Mouse (Mus musculus): ENCODE measurements at regions not wholly inside any gene's neighbourhood (a gene's known extent, or its start where the extent isn't known, plus 50 kb on each side); places are given as distances from the start of the nearest gene placed in this dataset.

GRCm38 (mm10) chr17:51683318-51683717 is 149.8 kb downstream of the Satb1 start:
- no peak for DNase-seq (ENCODE audit: low spot score)

DNA sequence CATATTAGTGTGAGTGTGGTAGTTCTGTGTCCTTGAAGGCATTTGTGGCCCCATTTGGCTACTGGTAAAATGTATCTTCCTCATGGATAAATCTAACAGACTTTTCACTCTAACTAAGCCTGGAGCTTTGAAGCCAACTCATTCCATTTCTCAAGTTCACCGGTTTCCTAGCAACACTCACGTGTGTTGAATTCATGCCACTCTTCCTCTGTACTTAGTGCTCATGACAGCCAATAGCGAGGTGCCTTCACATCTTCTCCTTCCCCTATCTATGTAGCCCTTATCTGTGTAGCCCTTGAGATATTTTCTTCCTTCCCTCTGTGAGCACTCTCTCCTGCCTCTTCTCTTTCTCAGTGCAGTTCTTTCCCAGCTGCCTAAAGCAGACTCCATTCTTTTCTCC is 150.7 kb downstream of the Satb1 start:
- DNase-seq (ENCODE audit: low spot score) = no peak

DNA sequence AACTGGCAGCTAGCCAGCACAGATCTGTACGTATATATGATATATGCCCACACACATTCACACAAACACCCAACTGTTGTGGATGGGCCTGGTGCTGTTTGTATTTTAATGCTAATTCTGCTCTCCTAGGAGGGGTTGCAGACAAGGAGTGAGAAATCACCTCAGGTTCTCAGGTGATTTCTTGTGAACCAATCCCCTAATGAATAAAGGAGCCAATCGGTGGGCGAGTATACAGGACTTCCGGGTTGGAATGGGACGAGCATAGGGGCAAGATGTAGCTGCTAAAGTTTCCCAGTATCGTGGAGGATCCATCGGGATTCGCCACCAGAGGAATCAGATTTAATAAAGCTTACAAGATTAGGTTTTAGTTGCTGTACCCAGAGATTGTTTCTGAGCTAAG is 155.6 kb downstream of the Satb1 start:
- no peak for DNase-seq (ENCODE audit: low spot score)

DNA sequence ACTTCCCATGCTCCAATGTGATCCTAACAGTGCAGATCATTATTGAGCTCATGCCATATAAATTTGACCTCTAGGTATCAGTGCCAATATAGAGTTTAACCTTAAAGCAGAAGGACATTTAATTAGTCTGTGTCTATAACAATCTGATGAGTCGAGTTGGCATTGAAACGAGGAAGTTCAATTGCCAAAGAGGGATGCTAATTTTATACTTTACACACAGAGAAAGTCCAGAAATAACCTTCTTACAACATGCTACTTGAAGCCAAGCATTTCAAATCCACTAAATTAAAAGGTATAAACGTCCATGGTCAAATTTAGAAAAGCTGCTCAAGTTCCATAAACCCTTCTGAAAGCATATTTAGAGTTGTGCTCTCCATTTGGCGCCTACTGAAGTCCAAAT is 174.7 kb downstream of the Satb1 start:
- no peak for DNase-seq (ENCODE audit: low spot score)

DNA sequence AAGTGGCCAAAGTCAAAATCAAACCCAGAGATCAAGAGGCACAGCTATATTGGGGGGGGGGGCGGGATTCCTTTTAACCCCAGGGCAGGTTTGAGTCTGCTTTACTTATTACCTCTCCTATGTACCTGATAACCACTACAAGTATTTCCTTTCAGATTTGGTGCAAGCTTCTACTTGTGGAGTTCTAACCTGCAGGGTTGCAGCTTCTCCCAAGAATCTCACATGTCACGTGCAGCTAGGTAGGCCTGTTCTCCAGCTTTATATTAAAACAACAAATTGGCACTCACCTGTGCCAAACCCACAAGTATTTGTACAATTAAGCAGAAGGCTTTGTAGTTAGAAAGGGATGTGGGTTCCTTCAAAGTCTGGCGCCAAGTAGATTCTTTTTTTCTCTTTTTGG is 179.2 kb downstream of the Satb1 start:
- DNase-seq (ENCODE audit: low spot score) = no peak

- no peak for DNase-seq (ENCODE audit: low spot score)
Measured at GRCm38 (mm10) chr17:51651880-51652279, 181.2 kb downstream of the Satb1 start.

DNA sequence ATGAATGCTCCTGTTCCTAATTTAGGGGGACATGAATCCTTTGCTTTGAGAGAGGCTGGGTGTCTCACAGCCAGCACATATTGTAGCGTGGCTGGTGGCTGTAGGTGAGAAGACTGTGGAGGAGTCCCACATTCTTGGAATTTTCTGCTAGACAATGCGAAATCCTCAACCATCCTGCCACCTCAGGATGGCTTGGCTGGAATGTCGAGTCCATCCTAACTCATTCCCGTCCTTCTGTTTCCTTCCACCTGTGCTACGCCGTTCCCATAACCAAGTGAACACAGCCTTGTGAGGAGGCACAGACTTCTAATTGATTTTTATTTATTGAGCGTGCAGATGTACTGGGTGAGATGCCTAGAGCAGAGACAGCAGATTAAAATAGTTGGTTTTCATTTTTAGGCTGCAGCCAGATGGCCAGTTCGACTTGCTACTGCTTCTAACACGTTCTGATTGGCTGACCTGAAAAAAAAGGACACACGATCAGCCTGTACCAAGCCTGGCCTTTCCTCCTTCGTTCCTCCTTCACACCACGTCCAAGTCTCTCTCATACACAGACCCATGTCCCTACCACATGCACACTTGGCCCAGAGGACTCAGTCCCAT is 183.8 kb downstream of the Satb1 start:
- no peak for DNase-seq (ENCODE audit: low spot score)

GRCm38 (mm10) chr17:51646416-51646815 is 186.7 kb downstream of the Satb1 start:
- DNase-seq (ENCODE audit: low spot score) = no peak

DNA sequence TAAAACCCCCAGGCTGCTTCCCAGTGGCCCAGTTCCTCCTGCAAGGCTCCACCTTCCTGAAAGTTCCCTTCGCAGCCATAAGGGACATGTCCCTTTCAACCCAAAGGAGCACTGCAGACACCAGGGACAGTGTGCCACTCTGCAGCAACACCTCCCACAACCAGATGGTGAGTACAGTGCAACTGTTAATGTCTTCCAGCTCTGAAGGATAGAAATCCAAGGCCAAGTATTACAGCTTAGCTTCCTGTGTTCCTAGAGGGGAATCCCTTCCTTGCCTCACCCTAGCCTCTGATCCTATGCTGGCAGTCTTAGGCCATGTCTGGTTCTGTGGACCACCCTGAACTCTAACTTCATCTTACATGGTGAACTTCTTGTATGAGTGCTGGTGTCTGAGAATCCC is 187.2 kb downstream of the Satb1 start:
- DNase-seq (ENCODE audit: low spot score) = no peak

DNA sequence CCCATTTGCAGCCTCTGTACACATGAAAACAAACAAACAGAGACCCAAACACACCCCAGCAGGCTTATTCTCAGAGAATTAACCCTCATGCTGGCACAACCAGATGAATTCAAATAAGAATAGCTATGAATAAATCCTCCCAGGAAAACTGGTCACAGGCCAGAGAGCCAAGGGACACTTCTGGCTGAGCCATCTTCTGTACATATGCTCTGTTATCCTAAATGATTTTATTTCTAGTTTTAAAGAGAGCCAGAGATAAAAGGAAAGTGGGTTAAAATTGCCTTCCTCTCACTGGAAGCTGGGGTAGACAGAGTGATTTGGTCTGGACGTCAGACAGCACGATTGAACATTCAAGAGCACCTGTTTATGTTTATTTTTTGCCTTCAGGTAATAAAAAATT is 190.4 kb downstream of the Satb1 start:
- DNase-seq (ENCODE audit: low spot score) = no peak

DNA sequence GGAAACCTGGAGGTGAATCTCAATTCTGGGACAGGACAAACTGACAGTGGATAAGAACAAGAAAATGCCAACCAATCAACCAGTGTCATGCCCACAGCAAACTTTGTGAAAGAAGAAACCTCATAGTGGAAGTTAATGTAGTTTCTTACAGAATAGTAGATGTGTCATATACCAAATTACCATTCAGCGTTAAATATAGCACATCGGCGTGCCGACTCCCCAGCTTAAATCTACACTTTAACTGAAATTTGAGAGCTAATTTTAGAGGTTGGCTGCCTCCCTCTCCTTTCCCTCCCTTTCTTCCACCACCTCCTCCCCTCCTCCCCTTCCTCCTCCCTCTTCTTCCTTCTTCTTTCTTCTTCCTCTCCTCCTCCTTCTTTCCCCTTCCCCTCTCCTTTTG is 197.2 kb downstream of the Satb1 start:
- no peak for DNase-seq (ENCODE audit: low spot score)

DNA sequence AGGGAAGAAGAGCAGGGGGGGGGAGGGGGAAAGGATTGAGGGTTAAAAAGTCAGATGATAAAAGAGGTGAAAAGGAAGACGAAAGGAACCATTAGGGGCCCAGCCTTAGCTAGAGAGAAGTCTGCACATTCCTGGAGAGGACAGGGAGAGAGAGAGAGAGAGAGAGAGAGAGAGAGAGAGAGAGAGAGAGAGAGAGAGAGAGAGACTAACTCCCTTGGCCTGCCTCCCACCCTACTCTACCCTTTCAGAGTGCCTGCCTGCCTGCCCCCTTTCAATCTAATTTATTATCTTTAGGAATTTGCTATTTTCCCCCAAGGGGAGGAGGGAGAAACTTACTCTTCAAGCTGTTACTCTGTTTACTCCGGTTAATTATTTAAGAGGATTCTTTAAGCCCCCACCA is 201.5 kb downstream of the Satb1 start:
- no peak for DNase-seq (ENCODE audit: low spot score)

DNA sequence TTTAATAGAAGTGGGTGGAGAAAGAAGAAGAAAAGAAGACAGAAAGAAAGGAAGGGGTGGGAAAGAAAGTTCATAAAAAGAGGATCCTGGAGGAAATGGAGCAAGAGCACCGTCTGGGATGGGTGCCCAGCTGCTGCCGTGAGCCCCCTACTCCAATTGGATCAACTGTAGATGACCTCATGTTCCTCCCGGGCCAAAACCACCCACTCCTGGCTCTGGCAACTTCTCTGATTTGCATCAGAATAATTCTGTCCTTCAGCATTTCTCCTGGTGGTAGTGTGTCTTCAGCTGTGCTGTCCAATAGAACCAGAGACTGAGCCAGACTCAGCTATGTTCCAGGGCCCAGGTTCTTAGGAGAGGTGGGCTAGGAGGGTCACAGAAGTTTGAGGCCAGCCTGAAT is 212.6 kb downstream of the Satb1 start:
- DNase-seq (ENCODE audit: low spot score) = no peak

- DNase-seq (ENCODE audit: low spot score) = no peak
Measured at GRCm38 (mm10) chr17:51585263-51585662, 247.8 kb downstream of the Satb1 start.

GRCm38 (mm10) chr17:51583984-51584880 is 248.9 kb downstream of the Satb1 start:
- no peak for DNase-seq (ENCODE audit: low spot score)

- DNase-seq (ENCODE audit: low spot score) = no peak
Measured at GRCm38 (mm10) chr17:51583277-51583676, 249.8 kb downstream of the Satb1 start.

GRCm38 (mm10) chr17:51555854-51556253 is 277.2 kb downstream of the Satb1 start:
- DNase-seq (ENCODE audit: low spot score) = no peak

GRCm38 (mm10) chr17:51554446-51554845 is 278.6 kb downstream of the Satb1 start:
- no peak for DNase-seq (ENCODE audit: low spot score)

DNA sequence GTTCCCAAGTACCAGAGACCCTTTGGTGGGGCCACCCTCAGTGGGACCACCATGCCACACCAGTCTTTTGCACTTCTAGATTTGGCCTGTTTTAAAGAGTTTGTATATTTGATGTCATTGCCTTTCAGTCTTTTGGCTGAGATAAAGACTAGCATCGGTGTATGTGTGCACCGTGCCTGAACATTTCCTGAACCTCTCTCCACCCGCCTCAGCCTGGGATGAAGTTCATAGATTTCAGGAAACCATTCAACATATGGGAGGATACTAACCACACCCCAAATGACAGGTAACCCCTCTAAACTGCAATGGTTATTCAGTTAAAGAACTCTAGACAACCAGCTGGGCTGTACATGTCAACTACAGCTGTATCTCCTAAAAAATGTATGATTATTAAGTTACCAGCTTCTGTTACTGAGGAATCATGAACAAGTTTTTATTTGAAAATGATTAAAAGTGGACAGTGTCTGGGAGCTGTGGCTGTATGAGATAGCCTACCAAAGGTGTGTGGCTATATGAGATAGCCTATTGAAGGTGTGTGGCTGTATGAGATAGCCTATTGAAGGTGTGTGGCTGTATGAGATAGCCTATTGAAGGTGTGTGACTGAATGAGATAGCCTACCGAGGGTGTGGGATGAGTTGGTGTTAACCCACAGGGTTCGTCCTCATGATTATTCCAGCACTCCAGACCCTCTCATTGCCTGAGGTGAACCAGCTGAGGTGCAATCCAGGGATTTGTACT is 280.6 kb downstream of the Satb1 start:
- DNase-seq (ENCODE audit: low spot score) = no peak

DNA sequence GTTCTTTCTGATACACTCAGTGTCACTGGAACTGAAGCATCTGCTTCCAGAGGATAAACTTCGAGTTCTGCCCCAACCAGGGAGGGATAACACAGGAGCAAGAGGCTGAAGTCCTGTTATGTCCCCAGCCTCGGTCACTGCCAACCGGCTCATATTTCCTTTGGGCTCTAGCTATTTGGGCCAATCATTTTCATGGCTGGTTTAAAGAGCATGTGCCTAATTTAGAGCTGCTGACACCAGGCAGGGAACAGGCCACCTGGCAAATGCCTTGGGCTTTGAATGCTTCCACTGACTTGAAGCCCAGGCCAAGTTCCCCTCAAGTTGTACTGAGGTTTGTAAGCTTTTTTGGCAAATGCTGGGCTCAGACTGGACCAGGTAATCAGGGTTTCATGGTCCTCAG is 286.1 kb downstream of the Satb1 start:
- no peak for DNase-seq (ENCODE audit: low spot score)

DNA sequence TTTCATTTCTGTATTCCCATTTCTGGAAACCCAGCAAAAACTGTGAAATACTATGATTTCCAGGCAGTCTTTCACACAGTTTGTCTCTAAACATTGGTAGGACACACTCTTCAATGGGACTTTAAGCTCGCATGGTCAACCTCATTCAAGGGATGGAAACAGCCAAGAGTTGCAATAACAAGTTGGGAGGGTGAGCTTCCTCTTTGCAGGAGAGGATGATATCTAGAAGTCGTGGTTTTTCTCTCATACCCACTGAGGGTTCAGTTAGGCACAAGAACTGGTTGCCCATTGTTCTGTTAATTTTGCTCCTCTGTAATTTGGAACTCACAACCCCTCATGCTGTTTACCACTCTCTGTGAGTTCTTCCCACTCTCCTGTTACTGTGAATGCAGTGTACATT is 290.5 kb downstream of the Satb1 start:
- DNase-seq (ENCODE audit: low spot score) = no peak

DNA sequence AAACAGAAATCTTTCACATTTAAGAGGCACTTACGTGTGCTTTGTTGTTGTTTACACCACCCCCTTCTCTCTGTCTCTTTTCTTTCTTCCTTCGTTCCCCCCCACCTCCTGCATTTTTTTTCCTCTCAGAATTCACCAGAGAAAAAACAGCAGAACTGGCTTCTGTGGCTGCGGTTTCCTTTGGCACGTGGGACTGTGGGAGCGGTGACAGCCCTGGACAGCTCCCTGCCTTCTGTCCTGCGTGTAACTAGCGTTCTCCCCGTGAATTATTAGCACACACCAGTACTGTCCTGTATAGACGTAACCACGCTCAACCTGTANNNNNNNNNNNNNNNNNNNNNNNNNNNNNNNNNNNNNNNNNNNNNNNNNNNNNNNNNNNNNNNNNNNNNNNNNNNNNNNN is 298.4 kb downstream of the Satb1 start:
- DNase-seq (ENCODE audit: low spot score) = no peak

GRCm38 (mm10) chr17:51534270-51534669 is 298.8 kb downstream of the Satb1 start:
- DNase-seq (ENCODE audit: low spot score) = no peak

All from spleen, adult 12 weeks (tissue).